Mouse (Mus musculus): ENCODE measurements around the gene 1700008P02Rik.
"Not testable (repeated sequence)": the region's sequence is repeated elsewhere in the genome, so short reads cannot be mapped to it uniquely, and the experiment has no call there.

DNA sequence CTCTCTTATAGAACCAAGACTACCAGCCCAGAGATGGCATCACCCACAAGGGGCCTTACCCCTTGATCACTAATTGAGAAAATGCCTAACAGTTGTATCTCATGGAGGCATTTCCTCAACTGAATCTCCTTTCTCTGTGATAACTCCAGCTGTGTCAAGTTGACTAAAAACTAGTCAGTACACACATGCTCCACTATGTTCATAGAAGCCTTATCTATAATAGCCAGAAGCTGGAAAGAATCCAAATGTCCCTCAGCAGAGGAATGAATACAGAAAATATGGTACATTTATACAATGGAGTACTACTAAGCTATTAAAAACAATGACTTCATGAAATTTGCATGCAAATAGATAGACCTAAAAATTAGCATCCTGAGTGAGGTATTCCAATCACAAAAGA is 17.9 kb upstream of the 1700008P02Rik start:
- not testable (repeated sequence) for TF ChIP-seq POLR2A (IDR thresholded peaks at IDR 0.05; ENCODE audit: low read depth, low read length); CTCF (conservative IDR thresholded peaks at IDR 0.05; ENCODE audit: insufficient read depth, insufficient read length, low read depth, low read length)
